Mouse (Mus musculus) intestine, embryonic 14.5 days (tissue): ENCODE results near the gene Lrr1. TPM values are rescaled to one million over a fixed set of nuclear protein-coding genes. Genes with fewer than 3 reads are reported as not detected.

Source experiments
- ATAC-seq: fragments of 200-750 bp; cut with Nextera tagmentation; replicated peaks from 2 replicates; pipeline ENCODE4 v1.8.0; 2017; ENCODE audit warnings: low read depth, moderate number of reproducible peaks, moderate TSS enrichment, moderate library complexity; ENCODE audit not compliant: low FRiP score, low TSS enrichment
- DNase-seq: peaks from one replicate; pipeline ENCODE4 v3.0.0-alpha.2; 2018; ENCODE audit warnings: low spot score
- H3K27ac ChIP-seq: fragments of 300-500 bp; sonication (generic); 2 replicates; pipeline ENCODE4 v1.5.1; 2014; ENCODE audit warnings: low read depth, mild to moderate bottlenecking, control low read depth
- H3K27me3 ChIP-seq: fragments of 300-500 bp; sonication (generic); replicated peaks from 2 replicates; pipeline ENCODE4 v1.6.1; 2014; ENCODE audit warnings: low read length, control low read depth; ENCODE audit not compliant: control insufficient read depth, insufficient read depth
- H3K36me3 ChIP-seq: fragments of 300-500 bp; sonication (generic); 2 replicates; pipeline ENCODE4 v1.6.1; 2014; ENCODE audit warnings: low read length, control low read depth; ENCODE audit not compliant: control insufficient read depth, insufficient read depth
- H3K4me1 ChIP-seq: fragments of 300-500 bp; sonication (generic); replicated peaks from 2 replicates; pipeline ENCODE4 v1.6.1; 2014; ENCODE audit warnings: low read length, control low read depth, mixed read lengths; ENCODE audit not compliant: control insufficient read depth, insufficient read depth
- H3K4me2 ChIP-seq: fragments of 300-500 bp; sonication (generic); 2 replicates; pipeline ENCODE4 v1.6.1; 2014; ENCODE audit warnings: low read length
- H3K4me3 ChIP-seq: fragments of 300-500 bp; sonication (generic); 2 replicates; pipeline ENCODE4 v1.5.1; 2014; ENCODE audit warnings: low read depth, low read length, control low read depth, mixed read lengths
- H3K9ac ChIP-seq: fragments of 300-500 bp; sonication (generic); 2 replicates; pipeline ENCODE4 v1.6.1; 2014; ENCODE audit warnings: mild to moderate bottlenecking, low read length
- H3K9me3 ChIP-seq: fragments of 300-500 bp; sonication (generic); 2 replicates; pipeline ENCODE4 v1.6.1; 2016; ENCODE audit warnings: low read length, control low read depth; ENCODE audit not compliant: control insufficient read depth
- WGBS: fragments of 180-500 bp; shearing (Covaris S2); extraction: QIAGEN DNeasy Blood & Tissue Kit; methylation state at CpG from one replicate; pipeline ENCODE4 v1.1.7; 2014; 5-methylcytosine and 5-hydroxymethylcytosine counted together
- polyA plus RNA-seq: library from polyadenylated mRNA; unstranded; fragments of >200 nt; fragmentation: Nextera tagmentation; extraction: Ambion mirVana; gene quantifications from 2 replicates; pipeline ENCODE4 v1.2.1, GENCODE M21; 2014

The Lrr1 gene
- polyA plus RNA-seq, 1 experiment from 2014 or later: 19.7 TPM

DNA sequence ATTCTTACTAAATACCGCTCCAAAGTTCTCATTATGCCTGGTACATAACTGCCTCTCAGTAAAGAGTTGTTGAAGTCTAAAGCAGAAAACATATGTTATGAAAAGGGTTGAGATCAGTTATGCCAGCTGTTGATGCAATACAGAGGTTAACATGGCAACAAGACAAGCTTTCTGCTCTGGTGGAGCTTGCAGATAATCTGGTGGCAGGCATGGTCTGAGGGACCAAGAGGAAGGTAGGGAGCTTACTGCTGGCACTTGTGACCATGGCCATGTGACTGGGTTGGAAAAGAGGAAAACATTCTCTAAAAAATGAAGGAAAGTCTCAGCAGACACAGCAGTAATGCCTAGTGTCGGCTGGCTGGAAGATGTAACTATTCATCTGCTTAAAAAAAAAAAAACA lies 2.7 kb downstream of the Lrr1 start:
- Histone ChIP-seq H3K27ac (no peak overlapping the region), H3K4me2 (no peak overlapping the region), H3K9ac (no peak overlapping the region), H3K4me1 (peaks cover 12% of the 10 kb centered on the region), H3K36me3 (peaks cover 27% of the 10 kb centered on the region), H3K27me3 (no peaks in the 10 kb centered on the region), H3K9me3 (no peaks in the 10 kb centered on the region), H3K4me3 (no peak overlapping the region)
- DNase-seq (no peak), ATAC-seq (no peak)
- WGBS: 90% methylated on average over 2 of the region's 2 CpGs

DNA sequence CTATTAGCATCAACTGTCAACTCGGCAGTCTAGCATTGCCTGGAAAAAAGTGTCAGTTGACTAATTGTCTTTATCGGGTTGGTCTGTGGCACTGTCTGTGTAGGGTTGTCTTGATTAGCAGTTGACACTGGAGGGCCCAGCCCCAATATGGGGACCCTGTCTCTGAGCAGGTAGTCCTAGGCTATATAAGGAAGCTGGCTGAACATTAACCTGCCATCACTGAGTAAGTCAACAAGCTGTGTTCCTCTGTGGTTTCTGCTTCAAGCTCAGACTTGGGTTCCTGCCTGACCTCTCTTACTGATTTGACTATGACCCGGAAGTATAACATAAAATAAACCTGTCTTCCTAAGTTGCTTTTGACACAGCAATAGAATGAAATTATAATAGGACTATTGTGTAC lies 7.4 kb downstream of the Lrr1 start:
- Histone ChIP-seq H3K4me3 (no peak overlapping the region), H3K4me1 (no peaks in the 10 kb centered on the region), H3K27ac (no peak overlapping the region), H3K9ac (no peak overlapping the region), H3K9me3 (no peaks in the 10 kb centered on the region), H3K36me3 (peaks cover 38% of the 10 kb centered on the region), H3K4me2 (no peak overlapping the region), H3K27me3 (no peaks in the 10 kb centered on the region)
- 86% methylated on average over 3 of the region's 3 CpGs for WGBS
- no peak for DNase-seq
- no peak for ATAC-seq

DNA sequence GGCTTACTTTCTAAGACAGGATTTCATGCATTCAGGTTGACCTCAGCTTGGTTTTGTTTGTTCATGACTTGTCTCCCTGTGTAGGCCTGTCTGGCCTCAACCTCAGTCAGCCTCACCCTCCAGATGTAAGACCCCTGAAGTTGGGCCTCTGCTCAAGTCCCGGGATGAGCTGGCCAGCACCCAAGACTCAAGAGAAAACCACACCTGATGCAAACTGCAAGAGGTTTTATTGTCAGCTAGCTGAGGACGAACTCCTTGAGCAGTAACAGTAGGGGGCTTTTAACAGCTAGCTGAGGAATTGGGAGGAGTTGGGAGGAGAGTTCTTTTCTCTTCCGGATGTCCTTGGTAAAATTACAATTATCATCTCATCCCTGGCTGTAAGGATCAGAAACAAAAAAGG lies 8.9 kb downstream of the Lrr1 start:
- H3K27ac ChIP-seq: no peak overlapping the region
- no peak overlapping the region for H3K4me2 ChIP-seq
- H3K36me3 ChIP-seq: peaks cover 48% of the 10 kb centered on the region
- DNase-seq (no peak), ATAC-seq (no peak)
- no peaks in the 10 kb centered on the region for H3K9me3 ChIP-seq
- no peak overlapping the region for H3K9ac ChIP-seq
- no peak overlapping the region for H3K4me3 ChIP-seq
- H3K4me1 ChIP-seq: no peaks in the 10 kb centered on the region
- H3K27me3 ChIP-seq: no peaks in the 10 kb centered on the region
- 88% methylated on average over 3 of the region's 3 CpGs for WGBS

DNA sequence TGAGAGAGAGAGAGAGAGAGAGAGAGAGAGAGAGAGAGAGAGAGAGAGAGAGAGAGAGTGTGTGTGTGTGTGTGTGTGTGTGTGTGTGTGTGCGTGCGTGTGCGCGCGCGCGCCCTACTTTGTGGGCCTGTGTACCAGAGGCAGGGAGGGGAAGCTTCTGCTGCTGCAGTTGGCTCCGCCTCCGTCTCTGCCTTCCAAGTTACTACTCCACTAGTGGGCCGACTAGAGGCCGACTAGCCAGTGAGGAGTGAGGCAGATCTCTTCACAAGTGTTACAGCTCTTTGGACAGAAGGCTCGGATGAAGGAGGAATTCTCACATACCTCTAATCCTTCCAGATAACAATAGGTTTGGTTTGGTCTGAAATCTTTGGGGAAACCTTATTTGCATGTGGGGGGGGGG lies 10.8 kb downstream of the Lrr1 start:
- Histone ChIP-seq H3K9ac (no peak overlapping the region), H3K36me3 (peaks cover 35% of the 10 kb centered on the region), H3K27me3 (no peaks in the 10 kb centered on the region), H3K27ac (no peak overlapping the region), H3K4me1 (no peaks in the 10 kb centered on the region), H3K4me2 (no peak overlapping the region), H3K9me3 (no peaks in the 10 kb centered on the region), H3K4me3 (no peak overlapping the region)
- DNase-seq (no peak), ATAC-seq (no peak)
- 62% methylated on average over 12 of the region's 12 CpGs for WGBS

DNA sequence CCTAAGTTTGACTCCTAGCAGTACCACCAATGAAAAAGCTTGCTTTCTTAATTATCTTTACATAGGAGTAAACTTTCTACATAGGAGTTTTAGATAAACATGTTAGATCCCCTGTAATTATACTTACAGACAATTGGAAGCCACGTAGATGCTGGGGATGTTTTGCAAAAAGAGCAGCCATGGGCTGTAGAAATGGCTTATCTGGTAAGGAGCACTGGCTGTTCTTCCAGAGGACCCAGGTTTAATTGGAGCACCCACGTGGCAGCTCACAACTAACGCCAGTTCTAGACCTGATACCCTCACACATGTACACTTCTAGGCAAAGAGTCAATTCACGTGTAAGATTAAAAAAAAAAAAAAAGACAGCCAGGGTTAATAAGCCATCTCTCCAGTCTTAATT lies 13.2 kb downstream of the Lrr1 start:
- no peak for ATAC-seq
- H3K9me3 ChIP-seq: no peaks in the 10 kb centered on the region
- no peak overlapping the region for H3K4me3 ChIP-seq
- H3K4me2 ChIP-seq: no peak overlapping the region
- 85% methylated on average over 4 of the region's 4 CpGs for WGBS
- H3K27me3 ChIP-seq: no peaks in the 10 kb centered on the region
- peaks cover 16% of the 10 kb centered on the region for H3K36me3 ChIP-seq
- no peak overlapping the region for H3K27ac ChIP-seq
- H3K4me1 ChIP-seq: peaks cover 9% of the 10 kb centered on the region
- no peak for DNase-seq
- no peak overlapping the region for H3K9ac ChIP-seq

DNA sequence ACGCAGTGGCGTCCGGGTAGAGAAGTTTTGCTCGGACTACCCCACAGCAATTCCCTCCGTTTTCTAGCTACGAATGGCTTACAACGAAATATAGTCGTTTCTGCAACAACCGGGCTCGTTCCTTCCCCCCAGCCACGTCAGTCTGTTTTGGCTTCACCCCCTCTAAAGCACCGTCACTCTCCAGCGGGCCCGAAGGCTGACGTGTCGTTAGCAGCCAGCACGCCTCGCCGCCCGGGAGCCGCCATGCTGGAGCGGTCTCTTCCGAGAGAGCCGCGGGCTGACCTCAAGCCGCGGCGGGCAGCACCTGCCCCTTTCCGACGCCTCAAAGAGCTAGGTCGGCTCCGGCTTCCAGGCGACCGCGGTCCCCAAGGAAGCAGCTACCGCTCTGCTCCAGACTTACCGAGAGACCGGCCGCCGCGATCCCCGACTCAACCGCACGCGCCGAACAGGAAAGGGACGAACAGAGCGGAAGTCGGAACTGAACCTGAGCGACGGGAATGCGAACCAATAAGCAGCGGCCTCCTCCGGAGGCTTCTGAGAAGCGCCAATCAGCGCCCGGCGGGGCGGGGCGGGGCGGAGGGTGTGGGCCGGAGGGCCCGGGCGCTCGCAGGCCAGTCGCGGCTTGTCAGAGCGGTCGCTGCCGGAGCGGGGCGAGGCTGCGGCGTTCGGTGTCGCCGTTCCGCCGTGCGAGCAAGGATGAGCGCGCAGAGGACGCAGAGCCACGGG lies 15.1 kb downstream of the Lrr1 start, which contains the start of the genes Rpl36al and Mgat2:
Gene Rpl36al (minus strand): TSS at position 501 of the 726 bp plus-strand sequence.
Gene Mgat2 (plus strand): TSS at position 575 of the 726 bp plus-strand sequence.
- Histone ChIP-seq H3K27me3 (no peaks in the 10 kb centered on the region), H3K36me3 (peaks cover 23% of the 10 kb centered on the region), H3K4me2 (peak within 1 kb of the TSS; percentile 89), H3K4me3 (peak within 1 kb of the TSS; percentile 88), H3K27ac (peak within 1 kb of the TSS; percentile 83), H3K9ac (peak within 1 kb of the TSS; percentile 81), H3K4me1 (peaks cover 16% of the 10 kb centered on the region), H3K9me3 (no peaks in the 10 kb centered on the region)
- ATAC-seq: peak; percentile 98
- under 1% methylated on average over 77 of the region's 84 CpGs for WGBS
- DNase-seq: peak; percentile 97

DNA sequence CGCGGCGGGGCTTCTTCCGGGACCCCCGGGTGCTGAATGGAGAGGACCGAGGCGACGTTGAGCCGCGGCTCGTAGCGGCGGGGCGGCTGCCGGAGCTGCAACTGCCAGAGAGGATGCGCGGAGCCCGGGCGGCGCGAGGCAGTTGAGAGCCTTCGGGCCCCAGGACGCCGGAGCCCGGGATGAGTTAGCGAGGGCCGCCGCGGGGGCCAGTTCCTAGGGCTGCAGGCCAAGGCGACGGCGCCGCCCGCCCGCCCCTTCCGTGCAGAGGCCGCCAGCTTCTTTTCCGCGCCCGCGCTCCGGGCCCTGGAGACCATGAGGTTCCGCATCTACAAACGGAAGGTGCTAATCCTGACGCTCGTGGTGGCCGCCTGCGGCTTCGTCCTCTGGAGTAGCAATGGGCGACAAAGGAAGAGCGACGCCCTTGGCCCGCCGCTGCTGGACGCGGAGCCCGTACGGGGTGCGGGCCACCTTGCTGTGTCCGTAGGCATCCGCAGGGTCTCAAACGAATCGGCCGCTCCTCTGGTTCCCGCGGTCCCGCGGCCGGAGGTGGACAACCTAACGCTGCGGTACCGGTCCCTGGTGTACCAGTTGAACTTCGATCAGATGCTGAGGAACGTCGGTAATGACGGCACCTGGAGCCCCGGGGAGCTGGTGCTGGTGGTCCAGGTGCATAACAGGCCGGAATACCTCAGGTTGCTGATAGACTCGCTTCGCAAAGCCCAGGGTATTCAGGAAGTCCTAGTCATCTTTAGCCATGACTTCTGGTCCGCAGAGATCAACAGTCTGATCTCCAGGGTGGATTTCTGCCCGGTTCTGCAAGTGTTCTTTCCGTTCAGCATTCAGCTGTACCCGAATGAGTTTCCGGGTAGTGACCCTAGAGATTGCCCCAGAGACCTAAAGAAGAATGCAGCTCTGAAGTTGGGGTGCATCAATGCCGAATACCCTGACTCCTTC lies 16.0 kb downstream of the Lrr1 start:
- ATAC-seq (peak; percentile 56), DNase-seq (peak; percentile 79)
- peak overlapping the region; percentile 88 for H3K4me3 ChIP-seq
- WGBS: 2% methylated on average over 80 of the region's 86 CpGs
- peaks cover 23% of the 10 kb centered on the region for H3K36me3 ChIP-seq
- no peaks in the 10 kb centered on the region for H3K27me3 ChIP-seq
- peak overlapping the region; percentile 83 for H3K27ac ChIP-seq
- peak overlapping the region; percentile 81 for H3K9ac ChIP-seq
- H3K4me2 ChIP-seq: peak overlapping the region; percentile 89
- H3K4me1 ChIP-seq: peaks cover 16% of the 10 kb centered on the region
- H3K9me3 ChIP-seq: no peaks in the 10 kb centered on the region

DNA sequence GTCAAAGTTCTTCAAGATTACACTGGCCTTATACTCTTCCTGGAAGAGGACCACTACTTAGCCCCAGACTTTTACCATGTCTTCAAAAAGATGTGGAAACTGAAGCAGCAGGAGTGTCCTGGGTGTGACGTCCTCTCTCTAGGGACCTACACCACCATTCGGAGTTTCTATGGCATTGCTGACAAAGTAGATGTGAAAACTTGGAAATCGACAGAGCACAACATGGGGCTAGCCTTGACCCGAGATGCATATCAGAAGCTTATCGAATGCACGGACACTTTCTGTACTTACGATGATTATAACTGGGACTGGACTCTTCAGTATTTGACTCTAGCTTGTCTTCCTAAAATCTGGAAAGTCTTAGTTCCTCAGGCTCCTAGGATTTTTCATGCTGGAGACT lies 16.8 kb downstream of the Lrr1 start:
- H3K9me3 ChIP-seq: no peaks in the 10 kb centered on the region
- no peak for DNase-seq
- H3K4me1 ChIP-seq: peaks cover 16% of the 10 kb centered on the region
- peak overlapping the region; percentile 81 for H3K9ac ChIP-seq
- no peak for ATAC-seq
- H3K27me3 ChIP-seq: no peaks in the 10 kb centered on the region
- no peak overlapping the region for H3K27ac ChIP-seq
- 84% methylated on average over 7 of the region's 7 CpGs for WGBS
- H3K36me3 ChIP-seq: peaks cover 28% of the 10 kb centered on the region
- H3K4me3 ChIP-seq: peak overlapping the region; percentile 88
- peak overlapping the region; percentile 89 for H3K4me2 ChIP-seq
